Mouse (Mus musculus): ENCODE results near the gene Mrpl39.

DNA sequence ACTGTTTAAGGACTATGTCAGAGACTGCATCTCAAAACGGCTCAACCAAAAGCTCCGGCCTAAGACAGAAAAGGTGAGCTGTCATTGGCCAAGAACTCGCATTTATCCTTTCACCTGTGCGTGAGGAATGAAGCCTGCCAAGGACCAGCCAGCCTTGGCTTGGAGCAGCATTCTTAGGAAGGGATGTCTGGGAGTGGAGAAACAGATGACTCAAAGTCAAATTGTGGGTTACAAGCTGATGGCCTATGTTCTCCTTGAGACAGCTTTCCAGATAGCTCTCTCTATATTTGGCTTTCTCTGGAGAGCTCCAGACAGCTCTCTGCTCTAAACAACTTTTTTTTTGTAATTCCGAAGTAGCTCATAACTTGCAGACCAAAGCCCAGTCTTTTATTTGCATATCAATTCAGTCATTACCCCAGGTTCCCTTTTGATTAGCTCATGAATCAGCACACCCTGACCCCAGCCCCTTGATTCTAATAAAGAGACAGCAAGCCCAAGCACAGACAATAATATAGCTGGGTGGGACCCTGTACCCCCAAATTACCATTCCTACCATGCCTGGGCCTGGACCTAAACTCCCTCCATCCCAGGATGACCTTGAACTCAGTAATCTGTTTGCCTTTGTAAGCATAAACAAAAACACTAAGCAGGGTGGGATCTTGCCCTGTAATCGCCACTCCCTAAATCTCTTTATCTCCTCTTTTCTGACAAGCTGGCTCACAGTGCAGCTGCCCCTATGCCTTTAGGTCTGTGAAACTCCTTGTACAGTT is 43.5 kb upstream of the Mrpl39 start:
- TF ChIP-seq CTCF (IDR thresholded peaks at IDR 0.05), result no peak
- no peak for TF ChIP-seq EP300 (IDR thresholded peaks at IDR 0.05; ENCODE audit: insufficient read depth, low read depth, low read length)
- TF ChIP-seq POLR2A (IDR thresholded peaks at IDR 0.05; ENCODE audit: insufficient read depth, low read depth, low read length), result no peak
